Mouse (Mus musculus): ENCODE measurements around the gene Rab3a. TPM values are rescaled to one million over a fixed set of nuclear protein-coding genes. Genes with fewer than 3 reads are reported as not detected.

Gene Rab3a
- total RNA-seq, 1 experiment from 2014 or later: 65.2 TPM

DNA sequence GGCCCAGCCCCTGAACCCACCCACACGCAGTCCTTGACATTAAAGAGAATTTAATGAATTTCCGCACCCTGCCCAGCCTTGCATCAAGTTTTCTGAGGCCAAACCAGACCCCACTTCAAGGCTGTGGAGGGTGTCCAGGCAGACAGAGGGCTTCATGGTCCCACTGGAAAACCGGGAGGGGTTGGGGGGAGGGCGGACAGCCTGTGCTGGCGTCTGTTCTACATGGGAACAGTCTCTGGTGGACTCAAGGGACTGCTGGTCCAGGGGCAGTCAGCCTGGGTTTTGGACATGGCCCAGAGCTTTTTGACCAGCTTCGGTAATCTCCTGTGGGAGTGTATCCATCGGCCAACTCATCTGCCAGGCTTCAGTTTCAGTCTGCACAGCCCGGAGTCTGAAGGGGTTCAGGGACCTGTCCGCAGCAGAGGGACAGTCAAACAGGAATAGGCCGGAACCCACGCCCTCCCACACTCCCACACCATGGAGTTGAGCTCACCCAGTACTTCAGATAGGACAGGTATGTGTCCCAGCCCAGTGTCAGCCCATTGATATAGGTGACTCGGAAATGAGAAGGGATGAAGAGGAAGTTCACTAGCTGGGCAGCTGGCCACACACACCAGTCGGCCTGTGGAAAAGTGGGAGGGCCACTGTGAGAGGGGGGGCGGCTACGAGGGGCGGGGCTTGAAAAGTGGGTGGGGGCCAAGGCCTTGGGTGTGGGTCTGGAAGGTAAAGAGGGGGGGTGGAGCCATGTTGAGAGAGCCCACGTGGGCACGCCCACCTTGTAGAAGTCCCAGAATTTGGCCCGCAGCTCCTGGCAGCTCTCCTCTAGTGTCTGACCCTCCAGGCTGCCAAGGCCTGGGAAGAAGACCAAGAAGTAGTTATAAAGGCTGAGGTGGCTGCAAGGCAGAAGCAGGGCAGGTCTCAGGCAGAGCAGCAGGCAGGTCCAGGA lies 4.4 kb downstream of the Rab3a start:
- DNase-seq: peak; percentile 75

DNA sequence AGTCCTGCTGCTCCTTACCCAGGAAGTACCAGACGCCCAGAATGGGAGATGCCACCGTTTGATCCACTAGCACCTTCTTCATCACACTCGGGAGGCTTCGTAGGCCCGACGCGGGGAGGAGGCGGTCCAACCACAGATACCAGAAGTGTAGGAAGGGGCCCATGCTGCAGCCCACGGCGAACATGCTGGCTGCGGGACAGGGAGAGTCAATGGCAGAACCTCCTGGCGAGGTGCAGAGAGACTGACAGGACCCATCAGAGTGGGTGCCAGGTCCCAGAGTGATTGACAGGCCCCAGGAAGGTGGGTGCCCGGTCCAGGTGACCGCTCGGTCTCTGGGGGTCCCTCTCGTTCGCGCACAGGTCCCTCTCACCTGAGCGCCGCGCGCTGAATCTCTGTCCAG lies 5.9 kb downstream of the Rab3a start:
- no peak for DNase-seq

DNA sequence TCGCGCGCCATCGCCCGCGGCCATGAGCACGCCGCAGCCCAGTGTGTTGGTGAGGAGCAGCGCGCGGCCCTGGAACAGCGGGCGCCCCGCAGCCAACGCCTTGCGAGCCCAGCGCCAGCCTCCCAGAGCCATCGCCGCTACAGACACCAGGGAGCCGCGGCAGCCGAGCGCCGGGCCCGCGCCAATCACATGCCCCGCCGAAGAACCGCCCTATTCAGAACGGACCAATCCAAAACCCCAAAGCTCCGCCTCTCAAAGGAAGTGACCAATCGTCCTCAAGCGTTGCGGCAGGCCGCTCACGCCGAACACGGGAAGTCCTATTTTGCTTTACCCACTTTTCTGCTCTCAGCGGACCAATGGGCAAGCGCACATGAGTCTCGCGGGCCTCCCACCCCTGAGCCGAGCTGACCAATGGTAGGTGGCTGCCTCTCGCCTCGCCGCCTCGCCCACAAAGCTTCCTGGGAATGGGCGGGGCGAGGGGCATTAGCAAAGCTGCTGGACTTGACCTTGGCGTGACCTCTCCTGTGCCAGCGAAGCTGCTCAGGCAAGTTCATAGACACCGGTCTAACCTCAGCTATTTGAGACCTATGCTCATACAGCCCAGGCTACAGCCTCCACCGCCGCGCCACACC lies 6.4 kb downstream of the Rab3a start, which contains the start of gene Mpv17l2:
Gene Mpv17l2, minus strand, starts transcription at position 172 of the 632 bp plus-strand sequence.
- DNase-seq: peak; percentile 92

DNA sequence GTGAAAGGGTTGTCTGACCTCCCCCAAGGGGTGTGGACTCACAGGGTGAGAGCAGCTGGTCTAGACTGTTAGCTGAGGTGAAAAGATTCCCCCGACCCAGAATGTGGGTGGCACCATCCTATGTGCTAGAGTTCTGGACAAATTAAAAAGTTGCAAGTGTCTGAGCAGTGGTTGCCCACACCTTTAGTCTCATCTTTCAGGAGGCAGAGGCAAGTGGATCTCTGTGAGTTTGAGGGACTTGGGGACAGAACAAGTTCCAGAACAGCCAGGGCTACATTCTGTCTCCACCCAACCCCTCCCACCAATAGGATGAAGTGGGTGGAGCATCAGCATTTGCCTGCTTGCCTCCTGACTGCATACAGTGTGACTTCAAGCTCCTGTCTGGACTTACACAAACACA lies 7.6 kb downstream of the Rab3a start:
- DNase-seq: no peak

DNA sequence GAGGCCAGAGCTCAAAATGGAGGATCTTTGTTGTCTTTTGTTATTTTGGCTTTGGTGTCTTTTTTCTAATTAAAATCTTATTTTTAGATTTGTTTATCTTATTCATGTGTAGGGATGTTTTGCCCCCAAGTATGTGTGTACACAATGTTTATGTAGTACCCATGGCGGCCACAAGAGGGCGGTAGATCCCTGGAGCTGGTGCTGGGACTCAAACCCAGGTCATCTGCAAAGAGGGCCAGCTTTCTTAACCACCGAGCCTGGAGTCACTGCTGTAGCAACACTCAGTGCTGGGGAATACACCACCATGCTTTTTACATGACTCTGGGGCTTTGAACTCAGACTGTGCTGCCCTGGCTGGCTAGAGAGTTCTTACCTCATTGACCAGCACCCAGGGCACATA lies 8.9 kb downstream of the Rab3a start:
- peak; percentile 65 for DNase-seq

DNA sequence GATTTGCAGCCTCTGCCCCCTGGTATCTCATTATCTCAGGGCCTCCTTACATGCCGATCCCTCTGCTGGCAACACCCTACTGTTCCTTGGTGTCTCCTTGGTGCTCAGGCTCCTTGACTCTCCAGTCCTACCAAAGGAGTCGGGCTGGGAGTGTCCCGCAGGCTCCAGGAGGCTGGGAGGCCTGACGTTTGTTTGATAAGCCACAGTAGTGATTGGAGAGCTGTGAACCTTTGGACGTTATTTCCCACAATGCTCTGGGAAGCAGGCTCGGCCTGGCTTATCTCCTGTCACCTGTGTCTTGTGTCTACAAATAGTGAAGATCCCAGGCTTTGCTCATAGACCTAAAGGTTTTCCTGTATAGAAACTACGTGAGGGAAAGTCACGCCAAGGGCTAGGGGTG lies 9.5 kb downstream of the Rab3a start:
- DNase-seq: no peak

DNA sequence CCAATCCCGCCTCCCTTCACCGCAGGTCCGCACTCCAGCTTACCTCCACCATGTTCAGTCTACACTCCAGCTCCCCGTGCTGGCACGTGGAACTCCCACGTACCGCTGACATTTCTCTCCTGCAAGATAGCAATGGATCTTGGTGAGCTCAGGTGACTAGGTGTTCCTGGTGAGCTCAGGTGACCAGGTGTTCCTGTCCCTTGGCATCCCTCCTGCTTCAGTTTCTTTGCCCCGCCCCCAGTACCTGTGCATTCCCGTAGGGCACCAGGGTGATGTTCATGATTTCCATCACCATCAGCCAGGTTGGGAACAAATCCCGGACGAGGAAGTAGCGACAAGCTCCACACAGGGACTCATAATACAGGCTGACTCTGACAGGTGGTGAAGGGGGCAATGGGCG lies 10.2 kb downstream of the Rab3a start:
- no peak for DNase-seq

DNA sequence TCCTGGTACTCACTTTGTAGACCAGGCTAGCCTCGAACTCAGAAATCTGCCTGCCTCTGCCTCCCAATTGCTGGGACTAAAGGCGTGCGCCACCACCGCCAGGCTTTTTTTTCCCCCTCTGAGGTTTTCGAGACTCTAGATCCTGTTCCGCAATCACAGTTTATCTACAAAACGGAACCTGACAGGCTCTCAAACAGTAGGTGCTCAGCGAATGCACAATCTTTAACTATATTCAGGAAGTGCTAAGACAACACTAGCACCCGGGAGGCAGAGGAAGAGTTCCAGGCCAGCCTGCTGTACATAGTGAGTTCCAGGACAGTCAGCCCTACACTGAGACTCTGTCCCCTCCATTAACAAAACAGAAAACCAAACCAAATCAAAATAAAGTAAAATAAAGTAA lies 10.8 kb downstream of the Rab3a start:
- DNase-seq: no peak

DNA sequence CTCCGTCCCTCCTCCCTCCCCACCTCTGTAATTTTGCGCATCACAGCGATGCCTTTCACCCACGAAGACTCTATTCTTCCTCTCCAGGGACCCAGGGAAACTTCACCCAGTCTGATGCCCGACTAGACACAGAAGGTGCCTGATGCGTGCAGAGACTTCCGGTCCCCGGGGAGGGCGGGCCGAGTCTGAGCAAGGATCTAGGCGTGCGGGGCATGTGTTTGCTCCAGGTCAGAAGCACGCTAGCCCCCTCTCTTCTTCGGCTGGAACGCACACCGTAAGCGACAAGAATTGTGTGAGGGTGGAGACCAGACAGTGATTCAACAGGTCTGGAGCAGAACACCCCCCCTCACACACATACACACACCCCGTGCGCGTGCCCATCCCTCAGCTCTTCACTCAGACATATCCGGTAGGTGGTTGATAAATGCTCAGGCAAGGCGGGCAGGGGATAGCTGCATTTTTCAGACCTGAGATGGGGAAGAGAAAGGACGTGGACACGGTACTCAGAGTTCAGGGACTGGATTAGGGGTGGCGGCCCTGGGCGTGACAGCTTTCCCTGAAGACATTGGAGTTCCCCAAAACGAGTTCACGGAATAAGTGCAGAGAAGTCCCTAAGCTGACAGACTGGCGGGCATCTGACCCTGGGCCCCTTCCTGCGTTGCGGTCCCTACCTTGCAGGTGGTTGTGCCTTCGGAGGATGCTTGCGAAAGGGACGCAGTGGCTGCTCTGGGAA lies 11.5 kb downstream of the Rab3a start:
- no peak for DNase-seq

DNA sequence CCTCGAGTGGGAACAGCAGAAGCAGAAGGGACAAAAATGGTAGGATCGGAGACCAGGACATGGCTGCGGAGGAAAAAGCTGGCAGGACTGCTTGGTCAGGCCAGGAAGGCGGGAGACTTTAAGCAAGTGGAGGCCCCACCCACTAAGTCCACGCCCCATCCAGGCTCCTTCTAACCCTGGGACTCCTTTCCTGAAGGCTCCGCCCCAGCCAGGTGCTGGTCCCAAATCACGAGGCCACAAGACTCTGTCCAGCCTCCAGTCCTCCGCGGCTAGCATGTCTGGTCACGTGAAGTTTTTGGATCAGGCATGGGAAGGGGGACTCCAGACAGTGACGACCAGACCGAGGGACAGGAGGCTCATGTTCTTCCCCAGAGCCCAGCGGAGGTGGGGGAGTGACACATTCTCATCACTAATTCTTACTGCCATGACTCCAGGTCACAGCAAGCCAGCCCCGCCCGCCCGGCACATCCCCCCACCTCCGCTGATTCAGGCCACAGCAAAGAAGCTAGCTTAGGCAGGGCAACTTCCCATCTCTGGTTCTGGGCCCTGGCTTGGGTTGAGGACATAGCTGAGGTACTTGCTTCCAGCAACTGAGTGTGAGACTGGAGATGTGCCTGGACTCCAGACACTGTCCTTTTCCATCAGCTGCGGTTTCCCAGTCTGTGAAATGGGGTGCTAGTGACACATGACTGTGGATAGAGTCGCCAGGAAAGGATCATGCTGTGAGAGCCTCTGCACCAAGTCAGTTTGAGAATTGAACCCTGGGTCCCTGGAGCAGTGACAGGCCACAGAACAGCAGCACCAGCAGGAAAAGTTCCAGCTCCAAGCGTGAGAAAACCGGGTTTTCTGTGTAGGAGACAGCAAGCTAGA lies 12.3 kb downstream of the Rab3a start:
- DNase-seq: peak; percentile 71

DNA sequence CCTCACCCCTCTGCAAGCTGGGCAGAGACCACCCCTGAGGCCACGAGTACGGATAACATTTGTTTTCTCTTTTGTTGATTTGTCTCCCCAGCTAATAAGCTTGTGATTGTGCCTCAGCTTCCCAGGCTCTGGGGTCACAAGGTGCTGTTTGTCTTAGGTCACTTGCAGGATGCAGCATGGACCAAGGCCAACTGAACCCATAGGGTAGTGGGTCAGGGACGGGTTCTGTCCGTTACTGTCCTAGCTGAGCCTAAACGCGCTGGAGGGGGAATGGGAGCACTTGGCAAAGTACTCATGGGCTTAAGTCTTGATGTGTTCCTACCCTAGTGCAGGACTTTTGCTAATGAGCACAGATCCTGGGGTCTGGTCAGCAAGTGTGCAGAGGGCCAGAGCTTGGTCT lies 13.0 kb downstream of the Rab3a start:
- no peak for DNase-seq

DNA sequence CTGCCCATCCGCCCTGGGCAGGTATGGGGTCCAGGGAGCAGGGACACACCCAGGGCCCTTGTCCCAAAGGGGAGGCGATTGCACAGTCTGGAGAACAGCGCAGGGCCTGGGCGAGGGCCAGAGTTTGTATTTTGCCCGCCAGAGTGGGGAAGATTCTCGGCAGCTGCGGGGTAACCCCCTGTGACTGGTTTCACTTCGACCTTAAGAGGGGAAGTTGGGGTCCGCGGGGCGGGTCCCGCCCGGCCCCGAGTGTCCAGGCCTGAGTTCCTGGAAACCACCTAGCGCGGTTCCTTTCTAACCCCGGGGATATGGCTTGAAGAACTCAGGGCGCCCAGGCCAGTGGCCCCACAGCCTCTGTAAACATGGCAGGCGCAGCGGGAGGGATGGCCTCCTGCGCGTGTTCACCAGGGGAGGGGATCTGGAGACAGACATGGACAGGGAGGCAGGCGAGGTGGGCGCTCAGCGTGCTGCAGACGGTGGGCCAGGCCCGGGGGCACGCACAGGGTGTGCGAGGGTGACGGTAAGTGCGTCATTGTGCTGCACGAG lies 13.8 kb downstream of the Rab3a start:
- DNase-seq: no peak

DNA sequence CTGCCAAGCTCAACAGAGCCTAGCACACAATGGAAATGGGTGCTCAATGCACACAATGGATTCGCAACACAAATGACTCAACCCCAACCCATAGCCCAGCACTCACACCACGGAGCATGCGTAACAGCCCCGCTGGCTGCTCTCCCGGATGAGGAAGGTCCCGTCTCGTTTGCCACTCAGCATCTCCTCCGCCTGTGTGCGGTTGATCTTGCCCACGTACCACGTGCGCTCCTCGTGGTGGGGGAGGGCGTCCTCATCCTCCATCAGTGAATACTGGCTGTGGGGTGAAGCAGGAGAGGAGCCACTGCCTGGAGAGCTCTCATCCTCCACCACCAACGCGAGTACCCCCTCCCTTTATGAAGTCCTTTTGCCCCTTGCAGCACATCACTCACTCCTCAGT lies 14.5 kb downstream of the Rab3a start:
- DNase-seq: no peak

DNA sequence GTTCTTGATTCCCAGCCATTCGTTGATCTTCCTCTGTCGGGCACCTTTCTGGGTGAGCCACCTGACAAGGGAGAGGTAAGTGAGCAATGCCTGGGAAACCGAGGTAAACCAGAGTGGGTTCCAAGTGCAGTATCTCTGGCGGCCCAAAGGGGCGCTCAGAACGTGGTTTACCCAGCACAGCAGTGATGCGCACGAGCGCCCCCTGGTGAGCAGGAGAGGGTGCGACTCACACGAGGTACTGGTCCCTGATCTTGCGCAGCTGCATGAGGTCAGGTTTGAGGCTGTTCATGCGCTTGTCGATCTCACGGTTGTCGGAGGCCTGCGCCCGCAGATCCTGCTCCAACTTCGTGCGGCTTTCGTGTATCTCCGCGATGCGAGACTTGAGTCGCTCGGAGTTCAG lies 14.9 kb downstream of the Rab3a start:
- peak; percentile 99 for DNase-seq

DNA sequence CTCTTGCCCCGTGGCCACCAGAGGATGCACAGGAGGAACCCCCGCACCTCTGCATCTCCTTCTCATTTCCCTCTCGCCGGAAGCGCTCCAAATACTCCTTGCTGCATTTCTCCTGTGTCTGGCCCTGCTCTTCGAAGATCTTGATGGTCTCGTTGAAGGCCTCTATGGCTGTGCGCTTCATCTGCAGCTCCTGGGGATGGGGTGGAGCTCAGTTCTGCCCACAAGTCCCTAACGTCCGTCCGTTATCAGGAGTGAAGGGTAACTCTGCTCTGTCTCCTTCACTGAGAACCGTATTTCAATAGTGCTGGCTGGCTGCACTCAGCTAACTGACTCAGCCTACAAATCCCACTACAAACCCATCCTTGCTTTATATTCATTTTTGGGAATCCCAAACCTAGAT lies 15.4 kb downstream of the Rab3a start:
- DNase-seq: no peak

DNA sequence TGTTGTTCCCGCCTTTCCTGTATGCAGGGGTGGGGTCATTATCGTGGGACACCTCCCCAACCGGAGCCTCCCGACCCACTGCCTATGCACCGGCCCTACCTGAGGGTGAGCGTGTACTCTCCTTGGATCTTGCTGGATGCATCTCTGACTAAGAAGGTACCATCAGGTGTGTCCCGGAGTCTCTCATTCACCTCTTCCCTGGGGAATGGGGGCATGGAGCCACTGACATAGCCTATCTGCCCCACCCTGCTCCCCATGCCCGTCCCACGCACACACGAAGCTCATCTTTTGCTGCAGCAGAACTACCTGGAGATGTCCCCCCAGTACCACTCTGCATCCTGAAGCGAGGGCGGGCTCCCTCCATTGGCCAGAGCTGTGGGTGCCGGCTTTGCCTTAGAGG lies 16.3 kb downstream of the Rab3a start:
- no peak for DNase-seq

DNA sequence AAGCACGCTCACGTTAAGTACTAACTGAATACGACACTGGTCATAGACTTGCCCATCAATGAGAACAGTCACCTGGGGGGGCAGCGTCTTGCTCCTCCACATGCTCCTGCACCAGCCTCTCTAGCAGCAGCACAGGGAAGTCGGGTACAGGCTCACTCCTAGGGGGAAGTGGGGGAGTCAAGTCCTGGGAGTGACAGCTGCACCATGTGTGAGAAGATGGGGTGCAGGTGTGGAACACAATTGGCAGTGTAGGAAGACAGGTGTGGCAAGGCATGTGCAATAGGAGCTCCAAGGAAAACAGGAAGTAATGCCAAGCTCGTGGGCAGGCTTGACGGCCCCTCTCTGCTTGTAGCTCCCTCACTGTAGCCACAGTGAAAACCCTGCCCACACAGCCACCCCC lies 16.7 kb downstream of the Rab3a start:
- DNase-seq: no peak

DNA sequence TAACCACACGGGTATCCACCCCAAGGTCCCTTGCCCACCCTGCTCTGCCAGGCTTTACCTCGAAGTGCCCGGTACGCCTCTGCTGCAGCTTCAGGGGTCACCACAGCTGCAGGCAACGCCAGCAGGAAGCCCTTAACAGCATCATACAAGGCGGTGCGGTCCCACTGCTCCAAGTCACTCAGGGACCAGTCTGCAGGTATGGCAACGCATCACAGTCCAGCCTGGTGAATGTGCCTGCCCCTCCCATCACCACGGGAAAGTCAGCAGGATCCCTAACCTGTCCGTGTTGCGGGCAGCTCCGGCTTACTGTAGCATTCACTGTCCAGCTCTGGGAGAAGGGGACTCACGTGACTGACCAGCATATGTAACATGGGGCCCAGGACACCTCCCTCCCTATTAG lies 17.6 kb downstream of the Rab3a start:
- DNase-seq: no peak

DNA sequence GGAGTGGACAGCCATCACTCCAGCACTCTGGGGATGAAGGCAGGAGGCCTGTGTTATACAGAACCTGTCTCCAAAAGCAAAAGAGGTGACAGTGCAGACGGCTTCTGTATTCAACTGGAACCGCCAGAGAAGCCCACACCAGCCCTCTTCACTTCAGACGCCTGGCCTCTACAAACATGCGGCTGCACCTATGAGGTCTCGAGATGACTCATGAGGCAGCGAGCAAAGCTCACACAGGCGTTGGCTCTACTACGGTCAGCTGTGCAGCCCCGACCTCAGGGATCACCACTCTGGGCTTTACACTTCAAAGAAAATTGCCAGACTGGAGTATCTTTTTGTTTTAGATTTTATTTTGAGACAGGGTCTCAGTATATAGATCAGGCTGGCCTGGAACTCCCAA lies 18.4 kb downstream of the Rab3a start:
- DNase-seq: no peak

DNA sequence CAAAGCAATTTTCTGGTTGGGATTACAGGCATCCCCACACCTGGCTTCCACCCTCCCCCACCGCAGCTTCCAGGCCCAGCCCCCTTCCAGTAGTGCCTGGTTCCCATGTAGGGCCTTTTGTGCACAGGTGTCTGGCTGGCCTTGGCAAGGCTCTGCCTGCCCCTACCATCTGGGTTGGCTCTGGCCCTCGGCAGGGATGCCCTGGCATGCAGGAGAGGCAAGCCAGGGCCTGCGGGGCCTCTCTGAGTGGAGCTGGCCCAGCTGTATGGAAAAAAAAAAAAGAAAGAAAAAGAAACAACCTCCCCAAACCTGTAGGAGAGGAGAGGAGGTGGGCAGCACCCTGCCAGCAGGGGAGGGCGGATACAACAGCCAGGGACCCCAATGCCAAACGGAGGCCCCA lies 18.9 kb downstream of the Rab3a start:
- DNase-seq: no peak

DNA sequence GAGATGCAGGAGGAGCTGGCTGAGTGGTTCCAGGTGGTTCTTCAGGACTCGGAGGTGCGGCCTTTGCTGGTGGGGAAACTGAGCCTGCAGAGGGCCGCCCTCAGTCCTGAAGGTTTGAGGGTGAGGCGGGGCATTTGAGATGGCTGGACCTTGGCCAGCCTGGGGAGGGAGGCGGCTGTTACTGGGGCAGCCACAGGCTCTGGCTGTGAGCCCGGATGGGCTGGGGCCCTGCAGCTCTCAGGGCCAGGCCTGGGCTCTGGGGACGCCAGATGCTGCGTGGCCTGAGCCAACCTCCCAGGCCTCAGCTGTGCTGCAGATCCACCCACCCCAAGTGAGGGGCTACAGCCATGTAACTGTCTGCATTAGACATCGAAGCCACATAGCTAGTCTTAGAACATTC lies 19.4 kb downstream of the Rab3a start:
- DNase-seq: peak; percentile 86

DNA sequence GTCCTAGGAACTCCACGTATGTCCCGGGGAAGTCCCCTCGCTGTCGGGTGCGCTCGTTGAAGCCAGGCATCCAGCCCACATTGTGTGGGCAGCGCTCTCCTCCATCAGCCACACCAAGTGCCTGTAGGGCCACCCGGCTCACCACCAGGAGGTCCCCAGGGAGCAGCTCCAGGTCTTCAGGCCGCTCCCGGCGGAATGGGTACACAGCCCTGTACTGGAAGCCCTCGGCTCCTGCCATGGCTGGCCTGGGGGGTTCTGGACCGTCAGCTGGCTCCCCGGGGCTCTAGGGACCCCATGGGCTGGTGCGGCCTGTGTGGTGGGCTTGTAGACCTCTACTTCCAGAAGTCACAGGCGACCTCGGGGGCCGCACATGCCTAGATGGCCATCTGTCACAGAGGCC lies 20.3 kb downstream of the Rab3a start:
- DNase-seq: no peak
